Mouse (Mus musculus): Measurements from ENCODE around the gene Tbc1d30.

The Tbc1d30 gene

GRCm38 (mm10) chr10:121243373-121244207 lies 107.5 kb downstream of the Tbc1d30 start:
- in situ Hi-C loops (cut with MboI; ENCODE audit: unreplicated experiment in 2 of 2): no loop called here

- in situ Hi-C loops (cut with MboI; ENCODE audit: unreplicated experiment in 2 of 2): no loop called here
Measured at GRCm38 (mm10) chr10:121242596-121242995, 108.5 kb downstream of the Tbc1d30 start.

- in situ Hi-C loops (cut with MboI; ENCODE audit: unreplicated experiment in 2 of 2): no loop called here
Measured at GRCm38 (mm10) chr10:121239065-121239464, 112.0 kb downstream of the Tbc1d30 start.

GRCm38 (mm10) chr10:121238551-121238950 lies 112.5 kb downstream of the Tbc1d30 start:
- in situ Hi-C loops (cut with MboI; ENCODE audit: unreplicated experiment in 2 of 2): no loop called here

- in situ Hi-C loops (cut with MboI; ENCODE audit: unreplicated experiment in 2 of 2): no loop called here
Measured at GRCm38 (mm10) chr10:121237377-121237776, 113.7 kb downstream of the Tbc1d30 start.

- in situ Hi-C loops (cut with MboI; ENCODE audit: unreplicated experiment in 2 of 2): no loop called here
Measured at GRCm38 (mm10) chr10:121235167-121235824, 115.8 kb downstream of the Tbc1d30 start.

- in situ Hi-C loops (cut with MboI; ENCODE audit: unreplicated experiment in 2 of 2): no loop called here
Measured at GRCm38 (mm10) chr10:121234476-121234875, 116.6 kb downstream of the Tbc1d30 start.

GRCm38 (mm10) chr10:121228422-121228953 lies 122.6 kb downstream of the Tbc1d30 start:
- in situ Hi-C loops (cut with MboI; ENCODE audit: unreplicated experiment in 2 of 2): no loop called here

- in situ Hi-C loops (cut with MboI; ENCODE audit: unreplicated experiment in 2 of 2): no loop called here
Measured at GRCm38 (mm10) chr10:121227988-121228409, 123.1 kb downstream of the Tbc1d30 start.

- in situ Hi-C loops (cut with MboI; ENCODE audit: unreplicated experiment in 2 of 2): no loop called here
Measured at GRCm38 (mm10) chr10:121227403-121227802, 123.7 kb downstream of the Tbc1d30 start.

- in situ Hi-C loops (cut with MboI; ENCODE audit: unreplicated experiment in 2 of 2): no loop called here
Measured at GRCm38 (mm10) chr10:121225636-121226035, 125.4 kb downstream of the Tbc1d30 start.

GRCm38 (mm10) chr10:121222881-121223280 lies 128.2 kb downstream of the Tbc1d30 start:
- in situ Hi-C loops (cut with MboI; ENCODE audit: unreplicated experiment in 2 of 2): no loop called here

GRCm38 (mm10) chr10:121218616-121219015 lies 132.5 kb downstream of the Tbc1d30 start:
- in situ Hi-C loops (cut with MboI; ENCODE audit: unreplicated experiment in 2 of 2): no loop called here

GRCm38 (mm10) chr10:121216804-121217203 lies 134.3 kb downstream of the Tbc1d30 start:
- in situ Hi-C loops (cut with MboI; ENCODE audit: unreplicated experiment in 2 of 2): no loop called here

Data from v-Abl transformed pro-B cells (cell line).